Mouse (Mus musculus) spleen, postnatal 36 days (tissue): ENCODE measurements around the gene Cd33.

Experiments used
- DNase-seq, 2 experiments: peaks; one replicate each; pipeline ENCODE4 v3.0.0; 2022; ENCODE audit warnings: low spot score in 2 of 2, mixed read lengths in 1 of 2

Cd33 gene

GRCm38 (mm10) chr7:43544225-43544977 lies at the start of gene Cd33:
Gene Cd33, minus strand, starts transcription at chr7:43544428.
- DNase-seq = peak; percentile 35 to 39

- no peak for DNase-seq
These were observed 40.6 kb upstream of the Cd33 start for GRCm38 (mm10) chr7:43584790-43585189.

GRCm38 (mm10) chr7:43580526-43580925 lies 36.3 kb upstream of the Cd33 start:
- no peak for DNase-seq

- DNase-seq = peak; percentile 90 to 94
These were observed 35.4 kb upstream of the Cd33 start, which contains the start of gene Zfp719 for GRCm38 (mm10) chr7:43579440-43580171. Gene Zfp719, plus strand, starts transcription at chr7:43579610.

GRCm38 (mm10) chr7:43571216-43571615 lies 27.0 kb upstream of the Cd33 start:
- DNase-seq = no peak

- no peak for DNase-seq
These were observed 19.1 kb upstream of the Cd33 start for GRCm38 (mm10) chr7:43563300-43563699.

- DNase-seq = peak; percentile 78 to 80
These were observed 18.4 kb upstream of the Cd33 start for GRCm38 (mm10) chr7:43562651-43563070.

- DNase-seq = peak; percentile 79 to 83
These were observed 17.9 kb upstream of the Cd33 start, which contains the start of gene Zfp658 for GRCm38 (mm10) chr7:43562006-43562633. Gene Zfp658, plus strand, starts transcription at chr7:43562256.

- DNase-seq = no peak
These were observed 12.7 kb upstream of the Cd33 start for GRCm38 (mm10) chr7:43556901-43557300.

- DNase-seq = no peak
These were observed 11.1 kb upstream of the Cd33 start for GRCm38 (mm10) chr7:43555351-43555750.

- peak in 1 of 2 experiments; percentile 12 for DNase-seq
These were observed 10.3 kb upstream of the Cd33 start for GRCm38 (mm10) chr7:43554550-43554949.

GRCm38 (mm10) chr7:43553153-43553552 lies 8.9 kb upstream of the Cd33 start:
- peak; percentile 52 to 54 for DNase-seq

GRCm38 (mm10) chr7:43548206-43548605 lies 4.0 kb upstream of the Cd33 start:
- no peak for DNase-seq

- no peak for DNase-seq
These were observed 3.4 kb upstream of the Cd33 start for GRCm38 (mm10) chr7:43547666-43548065.

- DNase-seq = no peak
These were observed 1.7 kb upstream of the Cd33 start for GRCm38 (mm10) chr7:43545656-43546545.

- DNase-seq = no peak
These were observed 5.7 kb downstream of the Cd33 start for GRCm38 (mm10) chr7:43538524-43538923.

GRCm38 (mm10) chr7:43532936-43533505 lies 11.2 kb downstream of the Cd33 start:
- peak; percentile 12 to 29 for DNase-seq

- no peak for DNase-seq
These were observed 13.9 kb downstream of the Cd33 start for GRCm38 (mm10) chr7:43530216-43530785.

GRCm38 (mm10) chr7:43525313-43525712 lies 18.9 kb downstream of the Cd33 start:
- no peak for DNase-seq

GRCm38 (mm10) chr7:43522776-43523175 lies 21.5 kb downstream of the Cd33 start:
- DNase-seq = no peak

- no peak for DNase-seq
These were observed 25.9 kb downstream of the Cd33 start for GRCm38 (mm10) chr7:43518341-43518740.
